Mouse (Mus musculus) heart, adult 11 months (tissue): ENCODE measurements around the gene Grk6.
A peak's percentile ranks its signal among the peaks of the same experiment; 100 is the strongest.

ENCODE experiments used
- DNase-seq: peaks from one replicate; pipeline ENCODE4 v3.0.0; 2022

Gene Grk6

GRCm38 (mm10) chr13:55487578-55488498, 43.0 kb downstream of the Grk6 start, which contains the start of gene Dbn1:
Gene Dbn1, minus strand, starts transcription at chr13:55488111.
- peak; percentile 96 for DNase-seq

GRCm38 (mm10) chr13:55494257-55494656, 49.4 kb downstream of the Grk6 start:
- DNase-seq = no peak

- DNase-seq = peak; percentile 98
These were observed 50.2 kb downstream of the Grk6 start for GRCm38 (mm10) chr13:55494883-55495621.

- DNase-seq = no peak
These were observed 50.8 kb downstream of the Grk6 start for GRCm38 (mm10) chr13:55495702-55496101.

- no peak for DNase-seq
These were observed 51.8 kb downstream of the Grk6 start for GRCm38 (mm10) chr13:55496661-55497060.

GRCm38 (mm10) chr13:55498906-55499305, 54.0 kb downstream of the Grk6 start:
- no peak for DNase-seq

GRCm38 (mm10) chr13:55500575-55500974, 55.7 kb downstream of the Grk6 start:
- DNase-seq = no peak

GRCm38 (mm10) chr13:55502405-55502804, 57.5 kb downstream of the Grk6 start:
- DNase-seq = no peak

GRCm38 (mm10) chr13:55504390-55504789, 59.5 kb downstream of the Grk6 start:
- DNase-seq = no peak

- peak; percentile 88 for DNase-seq
These were observed 60.9 kb downstream of the Grk6 start for GRCm38 (mm10) chr13:55505810-55506209.

- DNase-seq = no peak
These were observed 61.8 kb downstream of the Grk6 start for GRCm38 (mm10) chr13:55506697-55507096.

- DNase-seq = no peak
These were observed 63.0 kb downstream of the Grk6 start for GRCm38 (mm10) chr13:55507877-55508276.

GRCm38 (mm10) chr13:55508531-55508930, 63.7 kb downstream of the Grk6 start:
- peak; percentile 91 for DNase-seq

- DNase-seq = no peak
These were observed 65.4 kb downstream of the Grk6 start for GRCm38 (mm10) chr13:55510332-55510667.
